Mouse (Mus musculus): ENCODE results near the gene Vegfb. TPM values are rescaled to one million over a fixed set of nuclear protein-coding genes. Genes with fewer than 3 reads are reported as not detected.

The Vegfb gene
- polyA plus RNA-seq, 1 experiment from 2014 or later = 67.5 TPM

- H3K27ac ChIP-seq (replicated peaks) = peak overlapping the region; percentile 83
- ATAC-seq (ENCODE audit: low FRiP score, low read depth) = no peak
- H3K9me3 ChIP-seq = no peaks in the 10 kb centered on the region
- H3K4me3 ChIP-seq = peak overlapping the region; percentile 73
- H3K9ac ChIP-seq = peak overlapping the region; percentile 89
- 5% methylated on average over 8 of the region's 8 CpGs for WGBS
- H3K36me3 ChIP-seq = peaks cover 9% of the 10 kb centered on the region; the same call in 1 of the 2 replicates
- peak overlapping the region; percentile 86 for H3K4me2 ChIP-seq
- H3K4me1 ChIP-seq (replicated peaks) = peaks cover 33% of the 10 kb centered on the region
- no peaks in the 10 kb centered on the region for H3K27me3 ChIP-seq
Observed at GRCm38 (mm10) chr19:6987904-6988285, 444 bp upstream of the Vegfb start.

- H3K9ac ChIP-seq = peak overlapping the region; percentile 89
- no peaks in the 10 kb centered on the region for H3K9me3 ChIP-seq
- peak overlapping the region; percentile 86 for H3K4me2 ChIP-seq
- 79% methylated on average over 10 of the region's 10 CpGs for WGBS
- no peak for ATAC-seq (ENCODE audit: low FRiP score, low read depth)
- H3K27me3 ChIP-seq = no peaks in the 10 kb centered on the region
- H3K4me3 ChIP-seq = peak overlapping the region; percentile 73
- peaks cover 13% of the 10 kb centered on the region; the same call in 1 of the 2 replicates for H3K36me3 ChIP-seq
- H3K4me1 ChIP-seq (replicated peaks) = peaks cover 28% of the 10 kb centered on the region
- H3K27ac ChIP-seq (replicated peaks) = no peak overlapping the region
Observed at GRCm38 (mm10) chr19:6985951-6986708, 1.3 kb downstream of the Vegfb start.

- H3K27me3 ChIP-seq = no peaks in the 10 kb centered on the region
- H3K9ac ChIP-seq = no peak overlapping the region
- H3K36me3 ChIP-seq = peaks cover 13% of the 10 kb centered on the region; the same call in 1 of the 2 replicates
- no peak overlapping the region for H3K27ac ChIP-seq (replicated peaks)
- no peak overlapping the region for H3K4me2 ChIP-seq
- no peaks in the 10 kb centered on the region for H3K9me3 ChIP-seq
- WGBS = 86% methylated on average over 19 of the region's 19 CpGs
- H3K4me3 ChIP-seq = no peak overlapping the region
- ATAC-seq (ENCODE audit: low FRiP score, low read depth) = no peak
- H3K4me1 ChIP-seq (replicated peaks) = peaks cover 34% of the 10 kb centered on the region
Observed at GRCm38 (mm10) chr19:6985300-6985699, 2.2 kb downstream of the Vegfb start.

GRCm38 (mm10) chr19:6983621-6984020, 3.8 kb downstream of the Vegfb start:
- H3K4me2 ChIP-seq = no peak overlapping the region
- whole genome bisulfite sequencing = 38% methylated on average over 5 of the region's 5 CpGs

DNA sequence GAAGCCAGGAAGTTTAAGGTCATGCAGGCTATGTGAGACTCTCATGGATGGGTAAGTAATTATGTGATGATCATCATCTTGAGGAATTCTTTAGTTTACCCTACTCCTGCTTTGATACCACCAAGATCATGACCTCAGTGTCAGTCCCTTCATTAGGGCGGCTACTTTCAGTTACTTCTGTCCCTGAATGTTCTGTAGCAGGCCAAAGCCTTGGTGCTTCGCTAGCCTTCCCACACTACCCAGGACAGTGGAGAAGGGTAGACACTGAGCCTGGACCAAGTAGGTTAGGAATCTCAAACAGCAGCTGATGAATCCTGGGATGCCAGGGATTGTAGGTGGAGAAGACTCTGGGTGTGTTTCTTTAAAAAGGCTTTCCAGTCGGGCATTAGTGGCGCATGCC, 6.0 kb downstream of the Vegfb start:
- Histone ChIP-seq H3K27me3 (no peaks in the 10 kb centered on the region), H3K4me3 (peak overlapping the region; percentile 70; the same call in 1 of the 2 replicates), H3K27ac (replicated peaks) (no peak overlapping the region), H3K4me1 (replicated peaks) (peaks cover 48% of the 10 kb centered on the region), H3K9ac (no peak overlapping the region), H3K9me3 (no peaks in the 10 kb centered on the region), H3K36me3 (peaks cover 13% of the 10 kb centered on the region; the same call in 1 of the 2 replicates), H3K4me2 (peak overlapping the region; percentile 87; the same call in 1 of the 2 replicates)
- WGBS = 91% methylated on average over 4 of the region's 4 CpGs
- no peak for ATAC-seq (ENCODE audit: low FRiP score, low read depth)

More at GRCm38 (mm10) chr19:6983621-6984020, 3.8 kb downstream of the Vegfb start:
- Histone ChIP-seq H3K36me3 (peaks cover 13% of the 10 kb centered on the region; the same call in 1 of the 2 replicates), H3K27ac (replicated peaks) (no peak overlapping the region), H3K27me3 (no peaks in the 10 kb centered on the region), H3K9me3 (no peaks in the 10 kb centered on the region), H3K9ac (no peak overlapping the region), H3K4me3 (no peak overlapping the region), H3K4me1 (replicated peaks) (peaks cover 42% of the 10 kb centered on the region)
- ATAC-seq (ENCODE audit: low FRiP score, low read depth) = no peak

- Histone ChIP-seq H3K27me3 (no peaks in the 10 kb centered on the region), H3K9ac (peak within 1 kb of the TSS; percentile 78), H3K27ac (replicated peaks) (peak within 1 kb of the TSS; percentile 97), H3K4me2 (peak within 1 kb of the TSS; percentile 87), H3K36me3 (peaks cover 13% of the 10 kb centered on the region; the same call in 1 of the 2 replicates), H3K9me3 (no peaks in the 10 kb centered on the region), H3K4me3 (peak within 1 kb of the TSS; percentile 70), H3K4me1 (replicated peaks) (peaks cover 47% of the 10 kb centered on the region)
- WGBS = 3% methylated on average over 38 of the region's 38 CpGs
- ATAC-seq (ENCODE audit: low FRiP score, low read depth) = peak; percentile 88
Observed at GRCm38 (mm10) chr19:6980381-6981093, 6.9 kb downstream of the Vegfb start, which contains the start of gene Fkbp2. Gene Fkbp2, minus strand, starts transcription at chr19:6980501.

DNA sequence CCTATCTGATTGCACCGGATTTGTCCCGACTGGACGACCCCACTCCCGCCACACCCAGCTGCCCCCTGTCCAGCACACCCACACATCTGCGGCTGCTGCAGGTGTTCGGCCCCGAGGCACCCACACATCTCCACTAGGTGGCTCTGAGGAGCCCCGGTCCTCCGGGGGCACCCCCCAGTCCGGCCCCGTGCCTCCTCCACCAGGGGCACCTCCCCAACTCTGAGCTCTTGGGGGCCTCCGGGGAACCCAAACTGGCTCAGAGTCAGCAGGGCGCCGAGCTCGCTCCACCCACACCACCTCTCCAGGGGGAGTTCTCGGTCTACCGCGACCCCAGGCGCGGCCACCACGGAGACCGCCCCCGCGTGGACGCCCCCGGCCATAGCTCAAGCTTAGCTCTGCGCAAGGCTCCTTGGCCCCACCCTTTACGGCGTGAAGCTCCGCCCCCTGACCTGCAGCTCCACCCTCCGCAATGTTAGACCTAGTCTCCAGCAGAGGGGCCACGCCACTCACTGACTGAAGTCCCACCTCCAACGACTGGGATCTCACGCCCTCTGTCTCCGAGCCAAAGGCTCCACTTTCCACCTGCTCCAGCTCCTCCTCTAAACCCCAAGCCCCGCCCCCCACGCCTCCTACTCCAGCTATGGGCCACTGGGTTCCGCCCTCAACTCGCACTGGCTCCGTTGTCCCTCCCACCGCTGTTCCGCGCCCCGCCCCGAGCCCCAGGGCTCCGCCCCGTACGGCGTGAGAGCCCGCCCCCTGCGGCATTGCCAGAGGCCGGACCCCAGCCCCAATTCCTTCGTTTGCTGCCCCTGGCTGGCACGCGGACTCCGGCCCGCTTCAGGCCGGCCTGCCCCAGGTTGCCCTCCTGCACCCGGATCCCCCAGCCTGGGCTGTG, 7.7 kb downstream of the Vegfb start:
- WGBS = under 1% methylated on average over 57 of the region's 59 CpGs

GRCm38 (mm10) chr19:6979001-6979479, 8.4 kb downstream of the Vegfb start:
- Histone ChIP-seq H3K27ac (replicated peaks) (peak overlapping the region; percentile 97), H3K4me3 (peak overlapping the region; percentile 70), H3K27me3 (no peaks in the 10 kb centered on the region), H3K36me3 (peaks cover 12% of the 10 kb centered on the region; the same call in 1 of the 2 replicates), H3K4me1 (replicated peaks) (peaks cover 49% of the 10 kb centered on the region), H3K4me2 (peak overlapping the region; percentile 87), H3K9ac (peak overlapping the region; percentile 39), H3K9me3 (no peaks in the 10 kb centered on the region)
- no peak for ATAC-seq (ENCODE audit: low FRiP score, low read depth)
- whole genome bisulfite sequencing = 9% methylated on average over 11 of the region's 11 CpGs

More for the DNA sequence above, 7.7 kb downstream of the Vegfb start:
- peaks cover 13% of the 10 kb centered on the region; the same call in 1 of the 2 replicates for H3K36me3 ChIP-seq
- peaks cover 47% of the 10 kb centered on the region for H3K4me1 ChIP-seq (replicated peaks)
- H3K27ac ChIP-seq (replicated peaks) = peak overlapping the region; percentile 97
- peak; percentile 92 for ATAC-seq (ENCODE audit: low FRiP score, low read depth)
- H3K4me3 ChIP-seq = peak overlapping the region; percentile 70
- H3K4me2 ChIP-seq = peak overlapping the region; percentile 87
- no peaks in the 10 kb centered on the region for H3K9me3 ChIP-seq
- H3K9ac ChIP-seq = peak overlapping the region; percentile 78
- H3K27me3 ChIP-seq = no peaks in the 10 kb centered on the region

- Histone ChIP-seq H3K4me3 (peak overlapping the region; percentile 70), H3K27ac (replicated peaks) (peak overlapping the region; percentile 97), H3K36me3 (peaks cover 8% of the 10 kb centered on the region; the same call in 1 of the 2 replicates), H3K9ac (peak overlapping the region; percentile 39), H3K9me3 (no peaks in the 10 kb centered on the region), H3K4me1 (replicated peaks) (peaks cover 53% of the 10 kb centered on the region), H3K27me3 (no peaks in the 10 kb centered on the region), H3K4me2 (peak overlapping the region; percentile 87)
- ATAC-seq (ENCODE audit: low FRiP score, low read depth) = no peak
- WGBS = 53% methylated on average over 3 of the region's 3 CpGs
Observed at GRCm38 (mm10) chr19:6978639-6978974, 8.8 kb downstream of the Vegfb start.

DNA sequence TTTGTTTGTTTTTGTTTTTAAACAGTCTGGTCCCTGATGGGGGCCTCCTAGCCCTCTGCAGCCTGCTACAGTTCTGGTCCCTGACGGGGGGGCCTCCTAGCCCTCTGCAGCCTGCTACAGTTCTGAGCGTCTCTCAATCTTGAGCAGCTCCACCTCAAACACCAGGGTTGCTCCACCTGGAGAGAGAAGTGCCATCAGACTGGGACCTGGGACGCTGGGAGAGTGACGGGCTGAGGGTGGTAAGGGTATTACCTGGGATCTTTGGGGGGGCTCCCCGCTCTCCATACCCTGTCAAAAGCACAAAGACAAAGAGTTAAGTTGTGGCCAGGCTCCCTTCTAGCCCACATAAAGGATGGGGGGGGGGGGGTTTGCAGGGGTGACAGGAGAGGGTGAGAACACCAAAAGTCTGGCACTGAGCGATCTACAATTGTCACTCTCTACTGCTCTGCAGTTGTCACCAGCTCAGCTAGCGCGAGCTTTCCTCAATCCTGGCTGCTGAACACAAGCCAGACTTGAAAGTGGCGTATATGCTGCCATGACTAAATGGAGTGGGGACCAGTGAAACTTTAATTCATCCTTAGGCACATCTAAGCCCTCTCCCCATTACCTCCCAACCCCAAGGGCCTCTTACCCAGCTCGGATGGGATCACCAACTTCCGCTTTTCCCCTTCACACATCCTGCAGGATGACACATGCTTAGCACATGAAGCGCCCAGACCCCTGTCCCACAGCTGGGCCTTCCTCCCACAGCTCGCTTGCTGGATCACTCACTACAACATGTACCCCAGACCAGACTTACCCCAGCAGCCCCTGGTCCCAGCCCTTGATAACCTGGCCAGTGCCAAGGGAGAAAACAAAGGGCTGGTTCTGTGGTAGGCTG, 9.5 kb downstream of the Vegfb start:
- H3K4me2 ChIP-seq = peak overlapping the region; percentile 87
- peak overlapping the region; percentile 70; the same call in 1 of the 2 replicates for H3K4me3 ChIP-seq
- H3K27ac ChIP-seq (replicated peaks) = peak overlapping the region; percentile 97
- H3K9me3 ChIP-seq = no peaks in the 10 kb centered on the region
- no peaks in the 10 kb centered on the region for H3K27me3 ChIP-seq
- 0 out of 2 replicates have a peak overlapping the region, but pooled peaks have one; percentile 39 for H3K9ac ChIP-seq
- H3K4me1 ChIP-seq (replicated peaks) = peaks cover 53% of the 10 kb centered on the region
- 78% methylated on average over 13 of the region's 13 CpGs for WGBS
- no peak for ATAC-seq (ENCODE audit: low FRiP score, low read depth)
- 0 out of 2 replicates have a peak, but pooled peaks cover 4% of the 10 kb centered on the region for H3K36me3 ChIP-seq

Data from hindbrain, embryonic 15.5 days (tissue).